Mouse (Mus musculus) spleen, postnatal 14 days (tissue): ENCODE data around the gene Dlg2.

Experiments used
- DNase-seq, 2 experiments: peaks; one replicate each; pipeline ENCODE4 v3.0.0; 2021 to 2022; ENCODE audit warnings: low spot score in 2 of 2

The Dlg2 gene

GRCm38 (mm10) chr7:91570969-91571368 lies 1094.5 kb downstream of the Dlg2 start:
- DNase-seq, result no peak

- no peak for DNase-seq
These were observed 1096.2 kb downstream of the Dlg2 start for GRCm38 (mm10) chr7:91572666-91573065.

DNA sequence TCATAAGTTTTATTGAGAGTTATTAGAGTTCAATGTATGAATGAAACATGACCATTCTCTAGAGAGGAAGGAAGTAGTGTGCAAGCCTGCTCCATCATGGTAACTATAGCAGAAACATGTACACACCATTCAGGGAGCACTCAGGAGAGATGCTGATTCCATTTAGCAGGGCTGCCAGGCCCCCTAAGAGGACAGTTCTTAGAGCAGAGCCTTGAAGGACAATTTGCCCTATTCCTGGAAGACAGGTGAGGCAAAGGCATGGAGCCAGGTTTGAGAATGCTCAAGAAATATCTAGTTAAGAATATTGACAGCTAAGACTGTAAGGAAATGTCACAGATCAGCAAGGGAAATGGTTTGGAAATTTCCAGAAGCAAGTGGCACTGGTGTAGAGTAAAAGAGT lies 1096.8 kb downstream of the Dlg2 start:
- no peak for DNase-seq

- no peak for DNase-seq
These were observed 1099.7 kb downstream of the Dlg2 start for GRCm38 (mm10) chr7:91576216-91576615.

DNA sequence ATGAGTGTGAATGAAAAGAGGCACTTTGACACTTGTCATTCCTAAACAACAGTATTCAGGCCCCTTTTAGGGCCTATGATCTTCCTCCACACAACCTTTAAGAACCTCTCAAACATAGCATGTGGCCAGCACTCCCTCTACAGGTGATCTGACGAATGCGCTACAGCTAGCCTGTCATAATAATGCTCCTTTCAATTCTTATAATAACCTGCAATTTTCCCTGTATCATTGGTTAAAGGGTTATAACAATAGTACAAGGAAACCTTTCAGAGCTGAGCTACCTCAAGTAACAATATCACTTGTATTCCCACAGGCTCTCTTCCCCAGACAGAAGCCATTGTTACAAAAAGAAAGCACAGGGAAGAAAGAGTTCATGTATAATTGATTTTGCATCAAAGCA lies 1105.7 kb downstream of the Dlg2 start:
- DNase-seq, result no peak

DNA sequence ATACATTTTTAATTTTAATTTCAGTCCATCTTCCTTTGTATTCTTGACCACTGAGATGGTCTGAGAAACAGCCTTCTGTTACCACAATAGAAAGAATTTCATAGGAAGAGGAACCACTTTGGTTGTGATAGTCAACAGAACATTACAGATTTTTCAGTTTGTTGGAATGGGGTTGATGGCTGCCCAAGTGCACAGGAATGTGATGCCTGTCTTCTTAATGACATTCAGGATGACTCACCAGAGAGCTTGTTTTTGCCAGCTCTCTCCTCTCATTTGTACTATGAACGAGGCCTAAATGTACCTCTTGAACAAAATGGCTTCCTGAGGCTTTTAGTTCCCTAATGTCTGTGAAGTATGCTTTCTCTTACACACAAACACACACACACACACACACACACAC lies 1107.1 kb downstream of the Dlg2 start:
- DNase-seq, result no peak

DNA sequence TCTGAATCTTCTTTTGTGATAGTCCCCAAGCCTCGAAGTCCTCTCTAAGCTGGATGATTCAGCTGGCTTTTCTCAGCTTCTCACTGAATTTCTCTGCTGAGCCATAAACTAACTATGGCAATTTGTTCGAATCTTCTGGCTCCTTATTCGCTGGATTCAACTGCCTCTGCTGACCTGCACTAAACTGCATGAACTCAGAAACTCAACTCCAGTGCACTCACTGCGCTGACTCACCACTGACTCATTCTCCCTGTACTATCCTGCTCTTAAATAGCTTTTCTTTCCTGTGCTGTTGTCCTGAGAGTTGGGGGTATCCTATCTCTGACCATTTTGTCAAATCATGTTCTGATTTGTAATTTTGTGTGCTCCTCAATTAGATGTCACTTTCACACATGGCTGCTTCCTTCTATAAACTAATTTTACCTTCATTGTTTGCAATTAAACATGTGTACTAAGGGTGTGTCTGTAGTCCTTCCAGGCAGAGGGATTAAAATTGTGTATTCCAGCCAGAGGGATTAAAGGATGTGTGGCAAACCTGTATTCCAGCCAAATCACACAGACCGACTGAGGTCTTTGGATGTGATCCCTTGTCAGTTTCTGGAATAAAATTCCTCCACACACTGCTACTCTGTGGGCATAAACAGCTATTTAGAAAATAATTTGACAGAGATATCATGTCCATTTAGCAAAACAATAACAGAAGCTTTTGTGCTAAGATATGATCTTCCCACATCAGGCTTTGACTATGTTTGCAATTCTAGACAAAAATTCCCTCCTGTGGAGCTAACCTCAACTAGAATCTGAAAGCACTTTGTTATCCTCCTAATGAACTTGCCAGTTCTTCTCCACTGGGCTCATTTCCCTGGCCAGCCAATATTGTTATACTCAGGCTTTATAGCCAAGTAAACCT lies 1115.0 kb downstream of the Dlg2 start:
- DNase-seq, result no peak

DNA sequence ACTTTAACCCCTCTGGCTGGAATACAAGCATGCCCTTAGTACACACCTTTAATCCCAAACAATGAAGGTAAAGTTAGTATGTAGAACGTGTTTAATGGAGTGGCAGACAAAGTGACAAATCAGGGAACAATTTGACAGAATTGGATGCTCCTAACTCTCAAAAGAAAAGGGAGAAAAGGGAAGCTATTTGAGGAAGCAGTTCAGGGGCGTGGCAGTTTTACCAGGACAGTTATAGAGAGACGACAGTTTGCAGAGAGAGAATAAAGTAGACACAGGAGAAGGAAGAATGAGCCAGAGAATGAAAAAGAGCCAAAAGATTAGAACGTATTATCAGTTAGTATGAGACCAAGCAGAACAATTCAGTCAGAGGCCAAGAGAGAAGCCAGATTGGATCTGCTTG lies 1122.1 kb downstream of the Dlg2 start:
- no peak for DNase-seq

DNA sequence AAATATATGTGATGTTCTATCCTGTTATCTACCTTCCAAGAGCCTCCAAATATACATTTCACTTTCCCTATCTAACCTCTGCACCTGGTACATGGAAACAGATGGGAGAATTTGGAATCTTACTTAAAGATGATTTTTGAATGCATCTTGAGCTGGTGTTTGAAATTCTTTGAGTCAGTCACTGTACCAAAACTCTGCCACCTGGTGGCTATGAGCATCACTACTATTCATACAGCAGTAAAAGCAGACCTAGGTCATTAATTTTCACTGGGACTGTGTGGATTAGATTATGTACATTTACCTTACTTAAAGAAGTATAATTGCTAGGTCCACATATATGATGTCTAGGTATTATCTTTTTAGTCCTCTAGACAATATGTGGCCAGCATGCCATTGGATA lies 1124.8 kb downstream of the Dlg2 start:
- no peak for DNase-seq

GRCm38 (mm10) chr7:91603561-91603960 lies 1127.1 kb downstream of the Dlg2 start:
- DNase-seq, result no peak

DNA sequence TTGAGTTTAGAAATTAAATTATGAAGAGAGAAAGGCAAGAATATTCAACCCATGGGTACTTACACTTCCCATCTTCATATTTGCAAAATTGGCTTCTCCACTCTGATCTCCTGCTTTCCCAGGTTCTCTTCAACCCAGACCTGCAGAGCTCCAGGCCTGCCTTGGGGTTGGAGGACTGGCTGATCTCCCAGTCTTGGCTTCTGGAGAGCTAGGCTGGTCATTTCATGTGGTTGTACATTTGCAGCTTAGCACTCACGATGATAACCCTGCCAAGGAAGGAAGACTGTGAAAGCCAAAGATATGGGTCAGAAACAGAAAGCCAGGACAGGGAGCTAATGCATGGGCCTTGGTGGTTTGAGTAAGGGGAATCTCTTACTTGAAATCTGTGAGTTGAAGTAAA lies 1176.6 kb downstream of the Dlg2 start:
- DNase-seq, result no peak

- DNase-seq, result no peak
These were observed 1183.0 kb downstream of the Dlg2 start for GRCm38 (mm10) chr7:91659498-91659897.

- no peak for DNase-seq
These were observed 1196.0 kb downstream of the Dlg2 start for GRCm38 (mm10) chr7:91672236-91673017.

DNA sequence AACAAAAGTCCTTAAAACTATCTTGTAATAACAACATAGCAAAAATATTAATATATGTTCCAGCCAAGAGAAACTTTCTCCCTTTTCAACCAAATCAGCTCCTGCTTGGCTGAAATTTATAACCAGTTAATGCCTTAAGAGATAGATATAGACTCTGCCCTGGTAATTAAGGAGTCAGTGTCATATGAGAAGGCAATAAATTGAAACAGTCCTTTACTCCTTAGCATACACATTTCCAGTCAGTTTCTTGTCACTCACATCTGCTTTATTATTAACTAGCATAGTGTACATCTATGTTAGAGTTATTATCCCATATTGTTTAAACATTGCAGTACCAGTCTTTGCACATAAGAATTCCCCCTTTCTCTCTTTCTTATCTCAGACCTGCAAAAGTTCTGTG lies 1197.9 kb downstream of the Dlg2 start:
- DNase-seq, result no peak

DNA sequence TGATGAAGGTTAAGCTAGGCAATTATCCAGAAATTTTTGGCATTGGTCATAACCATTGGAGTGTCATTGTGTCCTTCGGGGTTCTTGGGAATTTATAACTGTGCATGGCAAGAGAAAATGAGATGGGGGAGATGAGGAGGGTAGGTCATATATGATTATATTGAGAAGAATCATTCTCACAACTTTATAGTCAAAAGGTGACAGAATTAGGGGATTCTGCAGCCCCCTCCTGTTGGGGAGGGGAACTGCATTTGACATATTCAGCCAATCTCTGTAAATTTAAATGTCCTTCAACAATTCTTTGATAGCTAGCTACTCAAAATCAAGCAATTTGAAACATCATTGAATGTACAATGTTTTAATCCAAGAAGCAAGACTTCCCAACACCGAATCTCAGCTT lies 1201.5 kb downstream of the Dlg2 start:
- DNase-seq, result no peak

GRCm38 (mm10) chr7:91687930-91688329 lies 1211.5 kb downstream of the Dlg2 start:
- DNase-seq, result no peak

- DNase-seq, result no peak
These were observed 1213.4 kb downstream of the Dlg2 start for GRCm38 (mm10) chr7:91689829-91690228.

GRCm38 (mm10) chr7:91709853-91710252 lies 1233.4 kb downstream of the Dlg2 start:
- DNase-seq, result no peak

DNA sequence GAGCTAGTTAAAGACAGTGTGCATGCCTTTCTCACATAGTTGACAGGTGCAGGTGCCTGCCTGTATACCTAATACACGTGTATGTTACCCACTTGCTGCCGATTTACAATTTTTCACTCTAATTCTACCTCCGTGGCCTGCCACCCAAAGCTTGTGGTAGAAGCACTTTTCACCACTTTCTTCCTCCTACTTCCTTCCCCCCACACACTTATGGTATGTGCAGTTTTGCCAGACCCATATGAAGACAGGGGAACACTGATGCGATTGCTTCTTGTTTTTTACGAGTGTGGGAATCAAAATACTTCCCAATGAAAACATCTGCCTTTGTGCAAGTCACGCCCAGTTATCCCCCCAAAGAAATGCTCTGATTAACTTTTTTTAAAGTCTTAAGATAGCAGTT lies 1234.7 kb downstream of the Dlg2 start:
- no peak for DNase-seq

GRCm38 (mm10) chr7:91715776-91716175 lies 1239.3 kb downstream of the Dlg2 start:
- no peak for DNase-seq

- DNase-seq, result no peak
These were observed 1240.2 kb downstream of the Dlg2 start for GRCm38 (mm10) chr7:91716696-91717095.

DNA sequence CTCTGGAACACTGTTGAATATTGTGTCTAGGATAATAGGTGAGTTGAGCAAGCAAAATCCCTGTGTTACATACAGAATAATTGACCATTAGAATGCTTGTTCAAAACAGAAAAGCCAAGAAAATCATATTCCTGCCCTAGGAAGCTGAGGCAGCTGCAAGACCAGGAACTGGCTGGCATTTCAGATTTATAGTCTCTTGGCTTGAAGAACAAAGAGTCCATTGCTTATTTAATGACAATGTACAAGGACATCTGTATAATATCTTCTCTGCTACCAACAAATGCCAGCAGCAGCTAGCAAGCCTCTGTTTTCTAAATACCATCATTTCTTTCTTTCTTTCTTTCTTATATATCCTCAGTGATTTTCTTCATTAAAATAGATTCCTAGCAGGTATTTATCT lies 1243.8 kb downstream of the Dlg2 start:
- DNase-seq, result no peak

DNA sequence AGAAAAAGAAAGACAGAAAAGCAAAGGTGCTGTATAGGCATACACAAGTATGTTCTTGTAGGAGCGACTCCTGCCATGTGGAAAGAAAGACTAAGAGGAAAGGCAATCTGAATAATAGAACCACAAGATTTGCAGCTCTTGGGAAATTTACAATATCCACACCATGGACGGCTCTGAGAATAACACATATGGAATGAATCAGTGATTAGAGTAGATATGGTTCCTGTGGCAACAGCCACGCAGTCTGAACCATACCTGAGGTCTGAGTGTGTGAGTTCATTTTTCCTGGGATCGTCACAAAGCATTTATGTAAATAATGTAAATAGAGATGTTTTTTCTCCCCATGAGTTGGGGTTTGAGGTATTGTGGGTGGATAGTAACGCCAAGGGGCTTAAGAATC lies 1247.9 kb downstream of the Dlg2 start:
- DNase-seq, result no peak
